Mouse (Mus musculus) G1E (cell line): ENCODE measurements at regions not wholly inside any gene's neighbourhood (a gene's known extent, or its start where the extent isn't known, plus 50 kb on each side); places are given as distances from the start of the nearest gene placed in this dataset.

ENCODE experiments used
- CTCF ChIP-seq: IDR thresholded peaks from 2 replicates; pipeline ENCODE4 v1.5.1; 2012; ENCODE audit warnings: low read depth, low read length, inconsistent platforms, mixed read lengths
- GATA1 ChIP-seq: IDR thresholded peaks from 2 replicates; pipeline ENCODE4 v1.6.1; 2012; ENCODE audit warnings: borderline replicate concordance, low read length, inconsistent platforms, mixed read lengths
- GATA2 ChIP-seq: IDR thresholded peaks from 2 replicates; pipeline ENCODE4 v1.6.1; 2012; ENCODE audit warnings: low read depth, low read length, inconsistent platforms, borderline replicate concordance
- POLR2AphosphoS5 ChIP-seq: IDR thresholded peaks from 2 replicates; pipeline ENCODE4 v1.6.1; 2012; ENCODE audit warnings: low read depth, low read length, inconsistent platforms; ENCODE audit not compliant: insufficient replicate concordance
- TAL1 ChIP-seq: conservative IDR thresholded peaks from 2 replicates; pipeline ENCODE4 v1.6.1; 2012; ENCODE audit warnings: low read depth, low read length, inconsistent platforms, mixed read lengths

GRCm38 (mm10) chr4:84211311-84211875 lies 463.7 kb downstream of the Bnc2 start:
- TF ChIP-seq CTCF: no peak
- no peak for TF ChIP-seq TAL1
- TF ChIP-seq POLR2AphosphoS5: no peak
- no peak for TF ChIP-seq GATA2
- no peak for TF ChIP-seq GATA1
